Mouse (Mus musculus) forebrain, embryonic 14.5 days (tissue): ENCODE measurements at regions not wholly inside any gene's neighbourhood (a gene's known extent, or its start where the extent isn't known, plus 50 kb on each side); places are given as distances from the start of the nearest gene placed in this dataset.

ENCODE experiments used
- ATAC-seq: fragments of 200-750 bp; cut with Nextera tagmentation; 2 replicates; pipeline ENCODE4 v1.8.0; 2017; ENCODE audit warnings: mild to moderate bottlenecking, moderate library complexity
- DNase-seq: peaks from one replicate; pipeline ENCODE4 v3.0.0-alpha.2; 2015; ENCODE audit warnings: low spot score
- H3K27ac ChIP-seq: fragments of 300-500 bp; sonication (generic); 2 replicates; pipeline ENCODE4 v1.5.1; 2014; ENCODE audit warnings: low read depth, mild to moderate bottlenecking, control low read depth, low read length, moderate library complexity
- H3K27me3 ChIP-seq: fragments of 300-500 bp; sonication (generic); replicated peaks from 2 replicates; pipeline ENCODE4 v1.6.1; 2014; ENCODE audit warnings: low read length, control low read depth, mixed read lengths; ENCODE audit not compliant: control insufficient read depth, insufficient read depth
- H3K36me3 ChIP-seq: fragments of 300-500 bp; sonication (generic); 2 replicates; pipeline ENCODE4 v1.6.1; 2014; ENCODE audit warnings: low read length, control low read depth; ENCODE audit not compliant: control insufficient read depth, insufficient read depth
- H3K4me1 ChIP-seq: fragments of 300-500 bp; sonication (generic); 2 replicates; pipeline ENCODE4 v1.6.1; 2014; ENCODE audit warnings: antibody characterized with exemption, low read length, control low read depth; ENCODE audit not compliant: control insufficient read depth, insufficient read depth
- H3K4me2 ChIP-seq: fragments of 300-500 bp; sonication (generic); 2 replicates; pipeline ENCODE4 v1.6.1; 2014; ENCODE audit warnings: mild to moderate bottlenecking, control low read depth, low read length
- H3K4me3 ChIP-seq: fragments of 300-500 bp; sonication (generic); 2 replicates; pipeline ENCODE4 v1.5.1; 2014; ENCODE audit warnings: low read depth, low read length, control low read depth
- H3K9ac ChIP-seq: fragments of 300-500 bp; sonication (generic); 2 replicates; pipeline ENCODE4 v1.6.1; 2014; ENCODE audit warnings: mild to moderate bottlenecking, low read length, control low read depth, moderate library complexity
- H3K9me3 ChIP-seq: fragments of 300-500 bp; sonication (generic); replicated peaks from 2 replicates; pipeline ENCODE4 v1.6.1; 2016; ENCODE audit warnings: low read length, control low read depth, mixed read lengths; ENCODE audit not compliant: control insufficient read depth
- WGBS: fragments of 180-500 bp; shearing (Covaris S2); extraction: QIAGEN DNeasy Blood & Tissue Kit; methylation state at CpG from one replicate; pipeline ENCODE4 v1.1.7; 2014; 5-methylcytosine and 5-hydroxymethylcytosine counted together

GRCm38 (mm10) chr4:137148756-137149155 is 100.2 kb upstream of the Zbtb40 start:
- DNase-seq: peak; percentile 37
- no peak overlapping the region for H3K4me3 ChIP-seq

DNA sequence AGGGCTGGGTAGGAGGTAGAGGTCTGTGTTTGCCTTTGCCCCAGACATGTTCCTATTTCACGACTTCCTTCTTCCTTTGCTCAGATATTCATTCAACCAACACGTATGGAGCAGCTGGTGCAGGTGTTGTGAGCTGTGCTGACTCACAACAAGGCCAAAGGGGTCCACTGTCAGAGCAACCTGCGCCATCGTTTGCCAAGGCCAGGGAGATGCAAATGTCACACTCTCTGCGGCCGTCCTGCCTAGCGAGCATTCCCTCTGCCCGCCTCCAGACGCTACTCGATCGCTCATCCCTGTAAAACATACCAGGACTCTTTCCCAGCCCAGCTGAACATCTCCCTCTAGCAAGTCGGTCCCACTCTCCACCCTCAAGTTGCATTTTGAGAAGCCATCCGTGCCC is 99.2 kb upstream of the Zbtb40 start:
- Histone ChIP-seq H3K4me2 (no peak overlapping the region), H3K27me3 (no peaks in the 10 kb centered on the region), H3K9ac (no peak overlapping the region), H3K4me3 (no peak overlapping the region), H3K27ac (no peak overlapping the region), H3K4me1 (no peaks in the 10 kb centered on the region), H3K36me3 (no peaks in the 10 kb centered on the region), H3K9me3 (no peaks in the 10 kb centered on the region)
- WGBS: 83% methylated on average over 13 of the region's 13 CpGs
- ATAC-seq (no peak), DNase-seq (no peak)

More at GRCm38 (mm10) chr4:137148756-137149155, 100.2 kb upstream of the Zbtb40 start:
- no peaks in the 10 kb centered on the region for H3K27me3 ChIP-seq
- 76% methylated on average over 4 of the region's 4 CpGs for WGBS
- no peak overlapping the region for H3K27ac ChIP-seq
- ATAC-seq: no peak
- H3K36me3 ChIP-seq: no peaks in the 10 kb centered on the region
- no peaks in the 10 kb centered on the region for H3K9me3 ChIP-seq
- no peak overlapping the region for H3K4me2 ChIP-seq
- no peaks in the 10 kb centered on the region for H3K4me1 ChIP-seq
- no peak overlapping the region for H3K9ac ChIP-seq

GRCm38 (mm10) chr4:137146326-137146725 is 97.7 kb upstream of the Zbtb40 start:
- no peak for ATAC-seq

DNA sequence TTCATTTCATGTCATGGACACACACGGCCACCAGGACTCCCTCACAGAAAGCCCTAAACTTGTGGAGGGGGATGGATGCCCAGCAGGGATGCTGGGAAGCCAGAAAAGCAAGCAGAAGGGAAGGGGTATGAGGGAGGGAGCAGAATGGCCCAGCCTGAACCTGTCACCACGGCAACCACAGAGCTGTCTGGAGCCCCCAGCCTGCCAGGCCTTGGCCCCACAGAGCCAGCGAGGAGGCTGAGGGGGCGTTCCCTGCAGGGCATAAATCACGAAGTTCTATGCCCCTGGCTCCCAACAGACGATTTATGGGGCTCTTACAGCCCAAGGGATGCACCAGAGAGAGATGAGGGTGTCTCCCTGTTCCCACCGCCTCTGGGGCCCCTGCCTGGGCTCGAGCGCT is 93.7 kb upstream of the Zbtb40 start:
- WGBS: 33% methylated on average over 9 of the region's 9 CpGs
- H3K9me3 ChIP-seq: no peaks in the 10 kb centered on the region
- DNase-seq: no peak
- no peak overlapping the region for H3K4me2 ChIP-seq
- H3K4me3 ChIP-seq: no peak overlapping the region
- no peak overlapping the region for H3K9ac ChIP-seq
- H3K27me3 ChIP-seq: no peaks in the 10 kb centered on the region
- no peak overlapping the region for H3K27ac ChIP-seq
- ATAC-seq: no peak
- no peaks in the 10 kb centered on the region for H3K36me3 ChIP-seq
- no peaks in the 10 kb centered on the region for H3K4me1 ChIP-seq

More at GRCm38 (mm10) chr4:137146326-137146725, 97.7 kb upstream of the Zbtb40 start:
- Histone ChIP-seq H3K27me3 (no peaks in the 10 kb centered on the region), H3K27ac (no peak overlapping the region), H3K4me1 (no peaks in the 10 kb centered on the region), H3K4me2 (no peak overlapping the region), H3K9me3 (no peaks in the 10 kb centered on the region), H3K4me3 (no peak overlapping the region), H3K36me3 (no peaks in the 10 kb centered on the region), H3K9ac (no peak overlapping the region)
- no peak for DNase-seq
- WGBS: 73% methylated on average over 3 of the region's 3 CpGs

DNA sequence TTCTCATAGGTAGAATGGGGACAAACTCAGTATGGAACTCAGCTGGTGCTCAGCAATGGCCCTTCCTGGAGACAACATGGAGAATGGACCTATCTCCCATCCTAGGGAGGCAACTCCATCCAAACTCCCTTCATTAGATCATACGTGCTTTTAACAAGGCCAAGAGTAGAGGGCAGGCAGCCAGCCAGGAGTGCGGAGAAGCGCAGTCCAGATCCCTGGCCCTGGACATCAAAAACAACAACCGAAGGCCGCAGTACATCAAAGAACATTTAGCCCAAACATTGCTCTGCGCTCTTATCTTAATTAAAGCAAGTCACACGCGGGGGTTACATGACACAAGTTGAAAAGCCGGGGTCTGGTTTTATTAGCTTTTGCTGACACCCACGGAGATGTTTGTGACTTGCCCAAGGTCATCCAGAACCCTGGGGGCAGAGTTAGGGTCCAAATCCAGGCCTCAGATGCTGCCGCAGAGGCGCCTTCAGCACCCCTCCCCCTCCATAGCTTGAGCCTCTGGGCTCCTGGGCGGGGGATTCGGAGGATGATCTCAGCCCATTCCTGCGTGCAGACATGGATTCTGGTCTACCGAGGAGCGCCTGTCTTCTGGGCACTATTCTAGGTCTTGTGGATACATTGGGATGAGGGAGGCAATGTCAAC is 90.6 kb upstream of the Zbtb40 start:
- ATAC-seq: no peak
- Histone ChIP-seq H3K27me3 (no peaks in the 10 kb centered on the region), H3K4me3 (no peak overlapping the region), H3K9ac (no peak overlapping the region), H3K4me2 (no peak overlapping the region), H3K4me1 (no peaks in the 10 kb centered on the region), H3K27ac (no peak overlapping the region), H3K36me3 (no peaks in the 10 kb centered on the region), H3K9me3 (no peaks in the 10 kb centered on the region)
- no peak for DNase-seq
- WGBS: 86% methylated on average over 17 of the region's 17 CpGs

- no peaks in the 10 kb centered on the region for H3K27me3 ChIP-seq
- ATAC-seq (no peak), DNase-seq (no peak)
- no peak overlapping the region for H3K4me2 ChIP-seq
- 87% methylated on average over 6 of the region's 6 CpGs for WGBS
- H3K9me3 ChIP-seq: no peaks in the 10 kb centered on the region
- no peak overlapping the region for H3K27ac ChIP-seq
- H3K4me3 ChIP-seq: no peak overlapping the region
- H3K4me1 ChIP-seq: no peaks in the 10 kb centered on the region; the same call in 1 of the 2 replicates
- no peaks in the 10 kb centered on the region for H3K36me3 ChIP-seq
- no peak overlapping the region for H3K9ac ChIP-seq
Measured at GRCm38 (mm10) chr4:137138127-137138526, 89.5 kb upstream of the Zbtb40 start.

DNA sequence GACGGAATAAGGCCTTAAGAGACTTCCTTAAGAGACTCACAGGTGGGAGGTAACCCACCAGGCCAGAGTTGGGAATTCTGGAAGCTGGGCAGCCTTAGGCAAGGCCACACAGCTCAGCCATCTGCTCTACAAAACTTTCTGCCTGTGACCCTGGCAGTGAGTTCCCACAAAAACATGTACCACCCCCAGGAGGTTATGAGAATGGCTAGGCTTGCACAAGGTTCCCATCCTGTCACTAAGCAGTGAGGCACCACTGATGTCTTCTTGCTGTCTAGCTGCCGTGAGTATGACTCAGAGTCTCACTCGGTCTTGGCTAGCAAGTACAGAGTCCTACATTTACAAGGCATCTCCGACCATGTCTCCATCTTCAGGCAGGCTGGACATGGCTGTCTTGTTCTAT is 87.7 kb upstream of the Zbtb40 start:
- WGBS: 85% methylated on average over 4 of the region's 4 CpGs
- H3K9ac ChIP-seq: no peak overlapping the region
- H3K4me3 ChIP-seq: no peak overlapping the region
- no peaks in the 10 kb centered on the region for H3K9me3 ChIP-seq
- H3K27me3 ChIP-seq: no peaks in the 10 kb centered on the region
- no peak overlapping the region for H3K4me2 ChIP-seq
- DNase-seq (no peak), ATAC-seq (no peak)
- no peaks in the 10 kb centered on the region for H3K36me3 ChIP-seq
- no peak overlapping the region for H3K27ac ChIP-seq
- H3K4me1 ChIP-seq: no peaks in the 10 kb centered on the region; the same call in 1 of the 2 replicates

DNA sequence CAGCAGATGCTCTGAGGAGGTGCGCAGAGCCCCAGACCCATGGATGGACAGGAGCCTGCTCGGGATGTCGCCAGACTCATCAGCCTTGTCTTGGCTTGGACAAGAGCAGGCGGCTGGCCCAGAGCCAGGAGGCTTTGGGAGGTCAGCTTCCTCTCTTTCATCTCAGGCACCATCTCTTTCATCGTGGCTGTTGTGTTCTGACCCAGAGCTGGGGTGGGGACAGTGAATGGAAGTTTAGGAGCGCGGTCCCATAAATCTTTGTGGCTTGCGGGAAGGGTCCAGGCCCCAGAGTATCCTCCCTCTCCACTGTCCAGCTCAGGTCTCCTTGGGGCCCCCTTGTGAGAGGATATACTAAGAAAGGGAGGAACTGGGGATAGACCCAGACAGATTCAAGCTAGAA is 87.2 kb upstream of the Zbtb40 start:
- H3K9ac ChIP-seq: no peak overlapping the region
- no peak overlapping the region for H3K4me2 ChIP-seq
- no peaks in the 10 kb centered on the region for H3K9me3 ChIP-seq
- no peaks in the 10 kb centered on the region; the same call in 1 of the 2 replicates for H3K4me1 ChIP-seq
- no peaks in the 10 kb centered on the region for H3K36me3 ChIP-seq
- H3K27me3 ChIP-seq: no peaks in the 10 kb centered on the region
- 76% methylated on average over 8 of the region's 8 CpGs for WGBS
- no peak overlapping the region for H3K4me3 ChIP-seq
- DNase-seq: no peak
- no peak for ATAC-seq
- H3K27ac ChIP-seq: no peak overlapping the region

DNA sequence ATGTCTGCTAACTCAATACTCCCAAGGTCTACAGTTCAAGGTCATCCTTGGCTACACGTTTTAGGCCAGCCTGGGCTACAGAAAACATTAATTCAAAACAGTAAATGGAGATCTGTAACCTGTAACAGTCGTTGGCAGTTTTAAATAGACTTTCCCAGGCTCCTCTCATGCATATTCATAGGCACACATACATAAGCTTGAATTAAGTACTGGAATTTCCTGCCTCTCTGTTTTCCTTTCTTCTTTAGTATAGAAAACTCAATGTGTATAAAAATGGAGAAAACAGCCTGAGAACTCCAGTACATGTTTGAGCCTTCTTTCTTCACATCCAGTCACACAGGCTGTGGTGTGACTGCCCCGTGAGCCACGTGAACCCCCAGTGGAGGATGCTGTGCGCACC is 86.0 kb upstream of the Zbtb40 start:
- no peaks in the 10 kb centered on the region for H3K36me3 ChIP-seq
- H3K4me1 ChIP-seq: no peaks in the 10 kb centered on the region; the same call in 1 of the 2 replicates
- H3K27ac ChIP-seq: peak overlapping the region; percentile 63; the same call in 1 of the 2 replicates
- DNase-seq (peak; percentile 36), ATAC-seq (no peak)
- no peaks in the 10 kb centered on the region for H3K9me3 ChIP-seq
- no peaks in the 10 kb centered on the region for H3K27me3 ChIP-seq
- WGBS: 35% methylated on average over 5 of the region's 5 CpGs
- H3K4me2 ChIP-seq: no peak overlapping the region
- H3K9ac ChIP-seq: no peak overlapping the region
- no peak overlapping the region for H3K4me3 ChIP-seq
